Mouse (Mus musculus): ENCODE measurements around the gene Mapk8ip3.

Mapk8ip3 gene

DNA sequence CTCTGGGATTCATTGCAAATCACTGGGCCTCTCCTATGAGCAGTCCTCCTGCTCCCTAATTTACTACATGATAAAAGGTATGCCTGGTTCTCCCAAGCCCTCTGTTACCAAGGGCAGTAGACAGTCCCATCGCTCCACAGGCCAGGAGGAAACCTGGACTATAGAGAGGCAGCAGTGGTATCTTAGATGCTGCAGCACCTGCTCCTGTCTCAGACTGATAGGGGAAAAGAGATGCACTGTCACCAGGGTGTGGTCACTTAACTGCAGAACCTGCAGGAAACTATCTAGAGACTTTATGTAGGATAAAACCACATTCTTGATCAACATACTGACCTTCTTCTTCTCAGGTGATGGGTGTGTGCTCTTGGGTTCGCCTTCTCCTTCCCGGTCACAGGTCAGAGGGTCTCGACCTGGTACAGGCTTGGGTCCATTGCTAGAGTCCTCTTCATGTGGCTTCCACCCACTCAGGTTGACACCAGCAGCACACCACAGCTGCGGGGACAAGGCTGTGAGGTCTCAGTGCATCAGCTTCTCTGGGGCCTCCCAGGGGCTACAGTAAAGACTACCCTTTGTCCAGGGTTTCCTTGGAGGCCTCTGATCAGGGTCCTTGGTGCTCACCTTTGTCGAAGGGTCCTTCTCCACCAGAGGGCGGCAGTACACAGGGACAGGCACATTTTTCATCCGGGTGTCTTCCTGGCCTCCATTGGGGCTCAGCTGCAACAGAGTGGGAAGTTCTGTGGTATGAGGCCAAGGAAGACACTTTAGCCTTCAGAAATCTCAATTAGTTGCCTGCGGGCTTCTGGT lies 33.9 kb downstream of the Mapk8ip3 start:
- CTCF ChIA-PET, result no interaction called here

DNA sequence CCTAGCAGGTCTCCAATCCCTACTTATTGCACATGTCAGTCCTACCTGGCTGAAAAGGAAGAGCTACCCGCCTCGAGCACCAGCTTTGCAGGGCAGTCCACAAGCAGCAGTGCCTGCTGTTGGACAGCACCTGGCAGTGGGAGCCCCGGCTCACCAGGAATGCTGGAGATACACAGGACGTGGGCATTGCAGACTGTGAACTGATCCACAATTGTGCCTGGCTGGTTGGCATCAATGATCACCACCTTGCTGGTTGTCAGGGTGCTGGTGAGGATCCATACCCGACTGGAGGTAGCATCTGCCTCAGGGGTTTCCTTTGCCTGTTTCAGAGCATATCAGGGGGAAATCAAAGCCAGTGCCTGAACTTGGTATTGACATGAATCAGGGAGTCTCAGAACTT lies 34.7 kb downstream of the Mapk8ip3 start:
- CTCF ChIA-PET, result no interaction called here

DNA sequence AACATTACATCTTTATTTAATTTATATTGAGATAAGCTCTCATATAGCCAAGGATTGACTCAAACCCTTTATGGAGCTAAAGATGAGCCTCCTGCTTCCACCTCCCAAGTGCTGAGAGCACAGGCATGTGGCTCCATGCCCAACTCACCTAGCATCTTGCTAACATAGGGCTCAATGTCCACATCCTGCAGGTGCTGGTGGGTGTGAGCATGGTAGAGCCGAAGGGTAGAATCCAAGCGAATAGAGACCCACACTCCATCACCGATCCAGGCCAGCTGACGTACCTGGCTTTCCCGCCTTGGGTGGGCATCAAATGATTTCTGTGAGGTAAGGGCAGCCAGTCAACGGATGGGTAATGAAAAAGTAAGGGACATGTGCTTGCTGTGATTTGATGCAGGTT lies 36.8 kb downstream of the Mapk8ip3 start:
- CTCF ChIA-PET, result interaction anchor here (1.1 kb wide), 1 partner anchor 10 kb away, joined by 3 read pairs; no protein-coding TSS in a partner anchor

DNA sequence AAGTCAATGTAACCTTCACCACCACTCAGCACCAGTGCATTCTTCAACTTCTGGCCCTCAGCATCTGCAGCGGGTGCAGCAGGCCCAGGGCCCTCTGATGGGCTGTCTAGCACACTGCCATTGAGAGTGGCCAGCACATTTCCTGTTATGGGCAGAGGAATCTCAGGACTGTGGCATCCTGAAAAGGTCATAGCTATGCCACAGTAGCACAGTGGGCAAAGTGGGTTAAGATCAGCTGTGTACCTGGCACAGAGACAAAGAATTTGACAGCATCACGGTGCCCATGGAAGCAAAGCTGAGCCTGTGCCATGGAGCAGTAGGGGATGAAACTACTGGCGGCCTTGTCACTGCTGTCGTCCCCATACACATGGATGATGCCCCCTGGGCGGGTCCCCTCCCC lies 37.6 kb downstream of the Mapk8ip3 start:
- CTCF ChIA-PET, result no interaction called here

DNA sequence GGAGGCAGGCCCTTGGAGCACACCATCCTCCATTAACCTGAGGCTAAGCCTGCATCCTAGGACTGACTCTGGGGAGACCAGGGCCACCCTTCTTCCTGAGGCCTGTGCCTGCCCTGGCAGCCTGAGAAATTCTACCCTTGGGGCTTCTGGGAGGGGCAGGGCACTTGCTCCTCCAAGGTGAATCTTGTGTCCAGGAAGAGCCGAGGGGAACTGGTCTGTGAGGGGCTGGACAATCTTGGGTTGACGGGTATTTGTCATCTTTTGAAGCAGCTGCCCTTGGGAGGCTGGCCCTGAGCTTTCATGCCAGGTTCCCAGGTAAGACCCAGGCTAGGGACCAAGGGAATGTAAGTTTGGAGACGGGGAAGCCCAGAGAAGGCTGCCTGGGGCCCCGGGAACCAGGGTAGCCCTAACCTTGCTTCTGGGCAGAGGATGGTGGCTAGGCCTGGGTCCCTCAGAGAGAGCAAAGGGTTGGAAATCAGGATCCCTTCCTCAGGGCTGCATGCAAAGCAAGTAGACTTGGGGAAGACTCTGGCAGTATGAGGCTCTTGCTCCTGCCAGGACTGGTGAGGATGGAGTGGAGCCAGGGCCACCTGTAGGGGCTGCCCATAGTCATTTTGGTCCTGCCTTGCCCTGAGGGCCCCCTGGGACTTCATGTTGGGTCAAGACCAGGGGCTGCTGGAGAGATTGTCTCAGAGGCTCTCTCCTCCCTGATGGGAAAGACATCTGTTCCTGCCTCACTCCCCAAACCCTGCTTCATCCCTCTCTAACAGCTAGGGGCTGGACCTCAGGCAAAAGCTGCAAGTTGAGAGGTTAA lies 38.5 kb downstream of the Mapk8ip3 start:
- CTCF ChIA-PET, result no interaction called here

DNA sequence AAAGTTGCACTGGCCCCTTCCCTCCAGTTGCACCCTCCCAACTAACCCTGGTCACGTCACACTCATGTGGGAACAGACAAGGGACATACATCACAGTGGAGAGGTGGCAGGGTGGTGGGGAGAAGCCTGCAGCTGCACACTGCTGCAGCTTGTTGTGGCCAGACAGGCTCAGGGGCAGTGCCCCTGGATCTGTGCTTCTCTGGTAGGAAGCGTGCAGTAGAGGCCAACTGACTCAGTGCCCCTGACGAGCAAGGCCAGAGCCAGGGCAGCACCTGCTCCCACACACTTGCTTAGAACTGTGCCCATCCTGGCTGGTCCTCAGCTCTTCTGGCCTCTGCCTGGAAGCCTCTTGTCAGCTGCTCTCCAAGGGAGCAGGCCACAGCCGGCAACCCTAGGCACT lies 39.2 kb downstream of the Mapk8ip3 start:
- CTCF ChIA-PET, result no interaction called here

DNA sequence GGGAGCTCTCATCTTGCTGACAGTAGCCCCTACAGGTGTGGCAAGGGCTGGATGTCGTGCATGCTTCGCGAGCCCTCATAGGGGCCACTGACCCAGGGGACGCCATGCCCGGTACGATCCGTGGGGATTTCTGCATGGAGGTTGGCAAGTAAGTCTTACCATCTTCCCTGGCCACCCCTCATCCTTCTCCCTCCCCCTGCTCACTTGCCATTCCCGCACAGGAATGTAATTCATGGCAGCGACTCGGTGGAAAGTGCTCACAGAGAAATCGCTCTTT lies 39.8 kb downstream of the Mapk8ip3 start:
- CTCF ChIA-PET, result no interaction called here

DNA sequence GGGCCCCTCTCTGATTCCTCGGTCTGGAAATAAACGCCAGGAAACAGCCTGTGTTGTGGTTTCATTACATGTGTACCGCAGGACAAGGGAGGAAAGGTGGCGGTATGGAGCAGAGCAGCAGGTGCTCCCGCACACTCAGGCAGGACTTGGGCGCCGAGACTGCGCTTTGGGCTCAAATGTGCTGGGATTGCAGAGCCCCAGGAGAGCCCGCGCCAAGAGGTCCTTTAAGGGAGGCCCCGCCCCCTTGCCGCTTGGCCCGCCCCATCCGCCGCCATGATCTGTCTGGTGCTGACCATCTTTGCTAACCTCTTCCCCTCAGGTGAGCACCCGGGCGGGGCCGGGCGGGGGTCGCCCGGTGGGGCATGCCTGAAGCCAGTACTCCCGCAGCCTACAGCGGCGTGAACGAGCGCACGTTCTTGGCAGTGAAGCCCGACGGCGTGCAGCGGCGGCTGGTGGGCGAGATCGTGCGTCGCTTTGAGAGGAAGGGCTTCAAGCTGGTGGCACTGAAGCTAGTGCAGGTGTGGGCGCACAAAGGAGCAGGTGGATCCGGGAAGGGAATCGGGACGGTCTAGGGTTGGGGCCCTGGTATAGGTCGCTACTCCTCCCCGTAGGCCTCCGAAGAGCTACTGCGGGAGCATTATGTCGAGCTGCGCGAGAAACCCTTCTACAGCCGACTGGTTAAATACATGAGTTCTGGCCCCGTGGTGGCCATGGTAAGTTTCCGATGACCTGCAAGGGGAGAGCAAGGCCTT lies 40.4 kb downstream of the Mapk8ip3 start, which contains the start of gene Nme3:
Nme3 (plus strand) TSS at position 260 of the 752 bp plus-strand sequence.
- CTCF ChIA-PET, result no interaction called here

DNA sequence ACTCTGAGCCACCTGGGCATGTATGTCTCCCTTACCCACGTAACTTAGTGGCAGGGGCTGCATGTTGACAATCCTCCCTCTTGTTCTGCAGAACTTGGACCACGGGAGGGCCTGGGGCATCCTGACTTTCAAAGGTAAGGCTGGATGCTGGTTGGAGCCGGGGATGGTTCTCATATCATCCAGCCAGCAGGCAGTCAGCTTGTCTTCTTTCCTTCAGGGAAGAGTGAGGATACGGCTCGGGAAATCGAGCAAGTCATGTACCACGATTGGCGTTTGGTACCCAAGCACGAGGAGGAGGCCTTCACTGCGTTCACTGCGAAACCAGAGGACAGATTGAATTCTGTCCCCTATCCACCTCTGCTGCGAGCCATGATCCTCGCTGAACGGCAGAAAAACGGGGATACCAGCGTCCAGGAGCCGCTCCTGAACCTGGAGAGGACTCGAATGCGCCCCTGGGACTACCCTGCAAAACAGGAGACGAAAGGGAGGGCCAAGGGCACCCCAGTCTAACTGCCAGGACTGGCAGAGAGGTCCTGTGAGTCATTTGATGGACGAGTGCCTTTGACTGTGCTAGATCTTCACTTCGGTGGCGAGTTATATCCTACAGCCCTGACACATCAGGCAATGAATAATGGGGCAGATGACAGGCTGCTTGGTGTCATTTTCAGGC lies 41.1 kb downstream of the Mapk8ip3 start:
- CTCF ChIA-PET, result no interaction called here

DNA sequence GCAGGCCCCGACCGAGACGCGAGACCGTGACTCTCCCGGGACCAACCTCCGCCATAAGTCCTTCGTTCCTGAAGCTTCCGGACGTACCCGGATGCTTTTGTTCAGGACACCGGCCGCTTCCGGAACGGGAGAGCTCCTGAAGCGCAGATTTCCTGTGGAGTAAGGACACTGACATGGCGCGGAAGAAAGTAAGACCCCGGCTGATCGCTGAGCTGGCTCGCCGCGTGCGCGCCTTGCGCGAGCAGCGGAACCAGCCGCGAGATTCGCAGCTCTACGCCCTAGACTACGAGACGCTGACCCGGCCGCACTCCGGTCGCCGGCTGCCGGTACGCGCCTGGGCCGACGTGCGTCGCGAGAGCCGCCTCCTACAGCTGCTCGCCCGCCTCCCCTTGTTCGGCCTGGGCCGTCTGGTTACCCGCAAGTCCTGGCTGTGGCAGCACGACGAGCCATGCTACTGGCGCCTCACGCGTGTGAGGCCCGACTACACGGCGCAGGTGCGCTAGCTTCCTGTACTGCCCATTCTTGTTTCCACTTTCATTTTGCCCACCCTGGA lies 41.7 kb downstream of the Mapk8ip3 start, which contains the start of the genes Eme2 and Mrps34:
Eme2 (minus strand) TSS at position 93 of the 553 bp plus-strand sequence.
Mrps34 (plus strand) TSS at position 122 of the 553 bp plus-strand sequence.
- CTCF ChIA-PET, result no interaction called here

DNA sequence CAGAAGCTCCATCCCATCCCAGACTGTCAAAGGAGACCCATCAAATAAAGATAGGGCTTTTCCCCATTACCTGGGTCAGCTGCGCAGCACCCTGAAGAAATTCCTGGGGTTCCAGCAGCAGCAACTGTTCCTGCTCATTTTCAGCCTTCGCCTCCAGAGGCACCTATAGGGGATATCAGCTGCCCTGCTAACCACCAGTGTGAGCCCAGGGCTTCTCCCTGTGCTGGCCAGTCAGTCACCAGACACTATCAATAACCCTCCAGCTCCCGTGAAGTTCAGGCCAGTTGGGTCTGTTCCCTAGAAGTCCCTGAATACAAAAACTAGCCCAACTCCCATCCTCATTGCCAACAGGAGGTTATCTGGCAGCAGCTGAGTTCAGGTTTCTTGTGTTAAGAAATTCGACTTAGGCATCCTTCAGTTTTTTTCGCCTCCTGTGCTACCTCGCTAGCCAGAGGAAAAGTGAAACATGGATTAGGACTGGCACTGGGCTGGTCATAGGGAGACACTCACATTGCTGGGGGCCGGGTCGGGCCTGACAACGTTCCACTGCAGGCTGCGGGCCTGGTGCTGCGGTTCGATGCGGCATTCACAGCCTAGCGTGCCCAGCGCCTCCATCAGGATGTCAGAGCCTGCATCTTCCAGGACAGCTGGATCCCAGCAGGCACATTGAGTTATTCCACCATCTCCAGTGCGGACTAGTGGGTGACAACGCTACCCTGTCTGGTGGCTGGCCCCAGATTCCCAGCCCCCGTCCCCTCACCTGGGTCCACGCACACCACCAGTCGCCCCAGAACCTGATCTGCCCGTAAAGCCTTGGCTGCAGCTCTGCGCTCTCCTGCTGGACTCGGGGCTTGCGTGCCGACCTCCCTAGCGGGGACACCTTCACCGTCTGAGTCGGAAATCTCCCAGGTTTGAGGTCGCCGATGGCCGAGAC lies 42.4 kb downstream of the Mapk8ip3 start:
- CTCF ChIA-PET, result interaction anchor here (0.5 kb wide), 1 partner anchor 123 kb away, joined by 4 read pairs; no protein-coding TSS in a partner anchor

DNA sequence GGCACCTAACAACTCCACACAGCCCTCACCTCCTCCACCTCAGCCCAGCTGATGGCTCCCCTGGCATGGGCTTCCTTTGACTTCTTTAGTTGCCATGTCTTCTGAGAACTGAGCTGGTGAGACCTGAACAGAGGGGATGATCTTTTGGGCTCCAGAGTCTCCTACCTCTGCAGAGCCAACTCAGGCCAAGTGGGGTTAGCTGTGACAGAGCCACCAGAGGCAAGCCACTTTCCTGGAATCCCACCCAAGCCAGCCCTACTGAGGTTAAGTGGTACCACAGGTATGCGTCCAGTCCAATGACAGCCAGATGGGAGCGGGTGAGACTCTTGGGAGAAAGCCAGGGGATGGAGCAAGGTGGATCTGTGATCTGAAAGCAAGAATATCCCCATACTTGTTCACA lies 43.5 kb downstream of the Mapk8ip3 start:
- CTCF ChIA-PET, result no interaction called here

DNA sequence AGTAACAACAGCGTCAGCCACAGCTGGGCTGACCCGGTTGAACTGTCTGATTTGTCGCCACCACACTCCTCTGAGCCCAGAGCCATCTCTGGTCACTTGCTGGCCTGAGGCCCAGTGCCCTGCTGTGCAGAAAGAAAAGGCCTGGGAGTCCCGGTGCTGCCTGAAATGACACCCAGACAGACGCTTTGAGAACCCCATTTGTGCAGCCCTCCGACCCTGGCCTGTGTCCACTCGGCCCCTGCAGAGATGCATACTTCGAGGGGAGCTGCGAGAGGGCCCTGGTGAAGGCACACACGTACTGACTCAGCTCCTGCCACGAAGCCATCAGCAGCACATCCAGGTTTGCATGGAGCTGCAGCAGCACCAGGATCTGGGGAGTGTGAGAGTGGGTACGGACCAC lies 44.0 kb downstream of the Mapk8ip3 start:
- CTCF ChIA-PET, result no interaction called here

DNA sequence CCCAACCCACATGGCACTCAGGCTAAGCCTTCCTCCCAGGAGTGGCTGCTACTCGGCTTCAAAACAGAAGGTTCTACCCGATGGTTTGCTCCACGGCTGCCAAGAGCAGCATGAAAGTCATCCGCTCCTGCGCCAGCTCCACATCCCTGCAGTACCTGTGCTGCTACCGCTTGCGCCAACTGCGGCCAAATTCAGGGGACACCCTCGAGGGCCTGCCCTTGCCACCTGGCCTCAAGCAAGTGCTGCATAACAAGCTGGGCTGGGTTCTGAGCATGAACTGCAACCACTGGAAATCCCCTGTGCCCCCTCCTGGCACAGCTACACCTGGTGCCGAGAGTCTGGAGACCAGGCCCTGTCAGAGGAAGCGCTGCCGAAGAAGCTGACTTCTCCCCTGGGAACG lies 45.5 kb downstream of the Mapk8ip3 start:
- CTCF ChIA-PET, result no interaction called here

DNA sequence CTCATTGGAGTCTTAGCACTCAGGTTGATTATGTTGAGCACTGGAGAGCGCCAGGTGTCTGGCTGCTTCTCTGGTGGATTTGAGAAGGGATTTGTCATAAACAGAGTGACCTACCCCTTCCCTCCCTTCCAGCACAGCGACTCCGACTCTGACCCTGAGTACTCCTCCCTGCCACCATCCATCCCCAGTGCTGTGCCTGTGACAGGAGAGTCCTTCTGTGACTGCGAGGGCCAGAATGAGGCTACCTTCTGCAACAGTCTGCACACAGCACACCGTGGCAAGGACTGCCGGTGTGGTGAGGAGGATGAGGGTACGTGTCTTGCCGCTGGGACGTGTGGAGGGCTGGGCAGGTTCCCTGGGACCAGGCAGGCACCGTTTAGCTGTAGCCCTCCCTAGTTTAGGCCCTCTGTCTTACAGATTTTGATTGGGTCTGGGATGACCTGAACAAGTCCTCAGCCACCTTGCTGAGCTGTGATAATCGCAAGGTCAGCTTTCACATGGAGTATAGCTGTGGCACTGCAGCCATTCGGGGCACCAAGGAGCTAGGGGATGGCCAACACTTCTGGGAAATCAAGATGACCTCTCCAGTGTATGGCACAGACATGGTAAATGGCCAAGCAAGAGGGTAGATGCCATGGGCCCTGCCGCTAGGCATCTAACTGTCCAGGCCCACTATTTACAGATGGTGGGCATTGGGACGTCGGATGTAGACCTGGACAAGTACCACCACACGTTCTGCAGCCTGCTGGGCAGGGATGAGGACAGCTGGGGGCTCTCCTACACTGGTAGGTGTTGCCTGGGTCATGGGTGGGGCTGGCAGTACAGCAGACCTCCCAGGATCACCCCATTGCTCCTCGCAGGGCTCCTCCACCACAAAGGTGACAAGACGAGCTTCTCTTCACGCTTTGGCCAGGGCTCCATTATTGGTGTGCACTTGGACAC lies 46.4 kb downstream of the Mapk8ip3 start:
- CTCF ChIA-PET, result interaction anchor here (0.7 kb wide), 1 partner anchor 10 kb away, joined by 3 read pairs; no protein-coding TSS in a partner anchor

DNA sequence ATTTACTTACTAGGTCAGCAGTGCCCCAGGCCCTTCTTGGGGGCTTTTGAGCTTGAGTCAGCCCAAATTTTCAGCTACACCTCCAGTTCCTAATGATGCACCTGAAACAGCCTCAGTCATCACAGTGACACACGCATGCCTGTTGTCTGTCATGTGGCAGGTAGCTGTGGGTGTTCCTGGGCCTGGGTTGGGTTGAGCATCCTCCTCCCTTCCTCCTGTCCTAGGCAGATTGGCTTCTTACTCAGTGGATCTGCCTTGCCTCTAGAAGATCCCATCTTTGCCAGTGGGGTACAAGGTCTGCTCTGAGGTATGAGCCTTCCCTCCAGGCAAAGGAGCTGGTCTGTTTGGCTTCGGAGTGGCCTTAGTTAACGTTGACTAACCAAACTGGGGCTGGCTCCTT lies 47.9 kb downstream of the Mapk8ip3 start:
- CTCF ChIA-PET, result interaction anchor here (0.6 kb wide), 1 partner anchor 395 kb away, joined by 5 read pairs; no protein-coding TSS in a partner anchor

DNA sequence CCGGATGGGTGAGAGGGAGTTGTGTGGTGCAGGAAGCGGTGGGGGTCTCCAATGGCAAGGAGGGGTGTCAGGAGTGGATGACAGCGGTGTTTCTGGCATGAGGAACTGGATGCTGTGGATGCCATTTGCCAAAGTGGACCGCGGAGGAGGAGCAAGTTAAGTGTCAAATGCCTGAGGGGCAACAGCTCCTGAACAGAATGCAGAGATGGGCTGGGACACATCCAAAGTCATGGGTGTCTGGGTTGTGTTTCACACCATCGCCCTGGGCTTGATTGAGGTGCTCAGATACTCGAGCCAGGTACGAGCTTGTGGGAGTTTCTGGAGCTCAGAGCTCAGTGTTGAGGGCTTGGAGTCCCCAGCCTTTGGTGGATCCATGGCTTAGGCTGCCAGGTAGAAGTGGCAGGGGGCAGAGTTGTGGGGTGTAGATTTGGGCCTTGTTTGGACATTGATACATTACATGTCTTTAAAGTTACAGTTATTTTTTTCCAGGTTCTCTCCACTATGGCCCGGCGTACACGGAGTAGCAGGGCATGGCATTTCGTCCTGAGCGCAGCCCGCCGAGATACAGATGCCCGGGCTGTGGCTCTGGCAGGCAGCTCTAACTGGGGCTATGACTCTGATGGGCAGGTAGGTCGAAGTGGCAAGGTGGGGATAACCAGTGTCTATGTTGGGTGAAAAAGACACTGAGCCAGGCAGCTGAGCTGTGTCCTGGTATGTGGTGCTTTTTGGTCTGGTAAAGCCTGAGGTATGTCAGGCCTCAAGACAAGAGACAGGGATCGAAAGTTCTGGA lies 49.3 kb downstream of the Mapk8ip3 start:
- CTCF ChIA-PET, result no interaction called here

DNA sequence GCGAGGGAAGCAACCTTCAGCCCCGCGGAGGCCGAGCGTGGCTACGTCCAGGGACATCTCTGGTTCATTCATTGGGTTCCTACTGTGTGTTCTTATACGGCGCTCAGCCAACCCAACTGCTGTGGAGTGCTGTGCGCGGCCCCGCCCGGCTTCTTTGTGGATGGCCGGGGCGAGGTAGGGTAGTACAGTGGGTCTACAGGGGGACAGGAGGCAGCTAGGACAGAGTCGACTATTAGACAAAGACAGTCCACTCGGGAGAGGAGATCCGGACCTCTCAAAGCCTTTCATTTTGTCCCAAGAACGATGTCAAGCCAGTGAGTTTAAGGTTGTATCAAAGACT lies 49.9 kb downstream of the Mapk8ip3 start:
- CTCF ChIA-PET, result interaction anchor here (0.7 kb wide), 1 partner anchor 386 kb away, joined by 5 read pairs; no protein-coding TSS in a partner anchor
